Mouse (Mus musculus) retina, postnatal 1 day (tissue): ENCODE measurements around the gene Scube1.

ENCODE experiments used
- DNase-seq: peaks from one replicate; pipeline ENCODE4 v3.0.0-alpha.2; 2012

Scube1 gene

DNA sequence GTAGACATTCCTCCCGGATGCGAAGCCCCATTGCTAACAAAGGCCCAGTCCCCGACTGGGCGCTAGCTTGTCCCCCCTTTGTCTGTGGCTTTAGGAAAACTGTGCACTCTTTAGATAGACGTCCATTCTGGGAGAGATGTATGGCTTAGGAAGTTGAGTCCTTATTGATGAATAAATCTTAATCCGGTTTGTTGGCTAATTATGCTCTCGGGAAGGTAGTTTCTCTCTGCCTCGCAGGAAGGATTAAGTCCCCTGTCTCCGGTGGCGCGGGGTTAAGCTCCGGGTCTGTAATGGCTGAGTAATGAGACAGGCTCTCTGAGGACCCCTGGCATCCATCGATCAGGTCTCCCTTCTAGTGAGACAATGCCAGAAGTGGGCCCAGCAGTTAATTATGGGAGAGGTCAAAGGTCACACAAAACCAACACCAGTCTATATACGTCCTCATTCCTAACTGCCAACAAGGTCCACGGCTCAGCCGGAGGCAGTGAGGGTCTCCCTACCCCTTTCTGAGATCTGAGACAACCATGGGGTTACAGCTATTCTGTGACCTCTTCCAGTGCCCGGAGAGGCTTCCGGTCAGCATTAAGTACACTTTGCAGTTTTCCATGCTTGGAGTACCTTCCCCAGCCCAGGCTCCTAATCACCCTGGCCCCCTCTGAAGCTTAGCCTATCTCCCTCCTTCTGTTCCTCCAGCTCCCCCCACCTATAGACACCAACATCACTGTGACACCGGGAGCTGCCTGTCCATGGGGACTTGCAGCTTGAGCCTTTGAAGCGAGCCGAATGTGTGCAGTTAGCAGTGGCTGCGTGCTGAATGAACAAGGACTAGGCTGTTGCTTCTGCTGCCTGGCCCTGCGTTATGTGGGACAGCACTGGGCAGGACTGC lies 14.7 kb downstream of the Scube1 start:
- peak; percentile 63 for DNase-seq

DNA sequence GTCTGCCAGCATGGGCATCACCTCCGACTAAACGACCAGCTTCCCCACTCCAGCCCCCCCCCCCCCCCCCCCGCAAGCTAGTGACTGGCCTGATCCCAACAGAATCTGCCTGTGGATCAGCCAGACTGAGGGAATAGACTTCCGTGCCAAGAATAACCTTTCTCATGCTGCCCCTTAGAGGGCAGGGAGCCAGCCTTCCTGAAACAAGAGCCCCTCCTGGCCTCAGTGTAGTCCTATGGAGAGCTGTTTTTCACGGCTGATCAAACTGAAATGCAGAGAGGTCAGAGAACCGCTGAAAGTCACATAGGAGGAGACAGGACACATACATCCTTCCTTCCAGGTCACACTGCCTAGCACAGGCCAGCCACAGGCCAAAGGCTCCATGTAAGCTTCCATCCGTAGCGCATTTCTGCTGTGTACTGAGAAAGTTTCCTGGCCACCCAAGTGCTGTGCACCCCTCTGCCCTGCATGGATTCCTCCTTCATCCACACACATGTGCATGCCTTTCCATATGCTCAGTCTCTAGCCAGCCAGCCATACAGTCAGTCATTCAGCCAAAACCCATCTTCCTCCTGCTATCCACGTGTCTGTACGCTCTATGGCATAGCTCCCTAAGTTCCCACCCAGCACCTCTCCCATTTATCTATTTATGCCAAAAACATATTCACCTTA lies 18.2 kb downstream of the Scube1 start:
- DNase-seq = no peak

DNA sequence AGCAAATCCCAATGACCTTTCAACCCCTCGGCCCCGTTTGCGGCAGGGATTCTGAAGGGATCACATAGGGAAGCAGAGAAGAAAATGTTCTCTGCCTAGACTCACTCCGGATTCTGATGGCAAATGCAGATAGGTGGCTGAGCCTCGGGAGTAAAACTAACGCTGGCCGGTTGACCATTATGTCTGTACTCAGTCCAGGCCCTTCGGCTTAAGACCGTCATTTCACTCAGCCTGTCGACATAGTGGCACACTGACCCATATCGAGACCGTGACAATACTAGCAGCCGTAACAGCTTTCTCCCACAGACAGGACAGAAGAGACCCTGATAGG lies 24.3 kb downstream of the Scube1 start:
- DNase-seq = no peak

DNA sequence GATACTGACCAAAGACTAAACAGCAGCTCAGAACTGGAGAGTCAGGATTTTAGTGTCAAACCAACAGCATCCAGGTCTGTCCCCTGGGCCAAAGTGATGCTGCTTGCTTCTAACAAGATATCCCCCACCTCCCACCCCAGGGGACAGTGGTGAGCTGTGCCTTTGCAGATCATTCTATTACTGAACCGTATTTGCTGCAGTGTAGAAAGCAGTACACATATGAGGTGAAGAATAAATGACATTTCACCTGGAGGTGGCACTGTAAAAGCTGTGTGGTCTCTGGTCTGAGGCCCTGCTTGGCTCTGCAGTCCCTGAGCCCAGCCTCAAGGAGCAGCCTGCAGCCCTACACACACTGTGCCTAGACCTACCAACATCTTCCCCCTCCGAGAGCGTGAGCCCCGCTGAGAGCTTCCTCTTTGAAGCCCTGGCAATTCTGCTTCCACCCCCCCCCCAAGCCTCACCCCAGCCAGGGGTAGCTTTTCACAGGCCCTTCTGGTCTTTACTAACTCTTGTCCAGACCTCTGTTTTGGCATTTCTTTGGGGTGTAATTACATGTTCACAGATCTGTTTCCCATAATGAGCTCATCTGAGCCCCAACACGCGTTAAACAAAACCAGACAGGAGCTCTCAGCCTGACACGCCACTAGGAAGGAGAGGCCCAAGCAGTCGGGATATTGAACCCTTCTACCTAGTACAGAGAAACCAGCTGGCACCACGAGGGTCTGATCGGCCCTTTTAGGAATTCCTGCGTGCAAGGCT lies 24.8 kb downstream of the Scube1 start:
- peak; percentile 32 for DNase-seq

DNA sequence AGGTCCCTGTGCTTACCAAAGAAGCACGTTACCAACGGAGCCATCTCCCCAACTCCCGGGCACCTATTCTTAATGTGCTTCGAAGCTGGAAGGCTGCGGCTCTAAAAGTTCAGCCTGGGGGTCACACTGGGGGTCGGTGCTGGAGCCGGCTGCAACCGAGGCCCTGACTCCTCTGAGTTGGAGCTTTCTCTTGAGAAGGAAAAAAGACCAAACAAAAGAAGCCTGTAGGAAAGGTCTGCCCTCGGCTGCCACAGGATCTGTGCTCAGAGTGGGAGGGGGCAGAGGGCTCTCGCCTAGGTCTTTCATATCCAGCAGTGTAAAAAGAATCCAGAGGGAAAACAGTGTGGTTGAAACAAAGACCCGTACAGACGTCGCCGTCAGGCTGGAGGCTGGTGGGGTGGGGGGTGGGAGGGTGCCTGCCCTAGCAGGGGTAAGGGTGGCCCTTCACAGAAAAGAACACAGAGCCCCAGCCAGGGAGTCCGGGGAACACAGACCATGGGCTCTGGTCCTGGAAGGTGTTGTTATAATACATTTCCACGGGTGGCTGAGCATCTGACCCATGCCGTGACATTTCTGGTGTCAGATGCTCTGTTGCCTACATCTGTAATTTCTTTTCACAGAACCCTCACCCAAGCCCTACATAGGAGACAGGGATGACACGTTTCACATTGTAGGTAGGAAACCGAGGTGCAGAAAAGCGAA lies 25.5 kb downstream of the Scube1 start:
- peak; percentile 22 for DNase-seq

DNA sequence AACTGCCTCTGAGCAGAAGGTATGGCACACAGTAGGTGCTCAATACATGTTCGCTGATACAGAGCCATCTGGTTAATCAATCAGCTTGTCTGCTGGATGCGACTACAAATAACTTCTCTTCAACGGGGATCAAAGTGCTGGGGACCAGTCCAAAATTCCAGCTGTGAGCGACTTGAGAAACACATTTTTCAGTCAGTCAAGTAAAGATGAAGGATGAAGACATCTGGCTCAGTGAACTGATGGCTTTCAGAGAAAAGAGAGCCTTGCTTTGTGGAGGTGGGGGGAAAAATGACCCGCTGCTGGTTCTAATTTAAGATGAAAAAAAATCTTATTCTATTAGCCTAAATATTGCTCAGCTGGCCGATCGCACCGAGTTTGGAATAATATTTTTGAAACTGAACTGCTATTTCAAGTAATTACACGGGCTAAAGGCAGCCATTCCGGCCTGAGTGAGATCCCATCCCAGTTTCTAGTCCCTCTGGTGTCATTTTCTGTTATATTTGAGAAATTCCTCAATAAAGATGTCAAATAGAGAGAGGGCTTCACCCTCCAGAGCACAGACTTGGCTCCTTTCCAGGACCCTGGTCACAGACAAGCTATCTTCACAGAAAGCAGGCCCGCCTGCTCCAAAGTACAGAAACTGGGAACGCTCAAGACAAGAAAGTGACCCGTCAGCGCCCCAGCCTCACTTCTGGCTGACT lies 28.0 kb downstream of the Scube1 start:
- DNase-seq = peak; percentile 29

DNA sequence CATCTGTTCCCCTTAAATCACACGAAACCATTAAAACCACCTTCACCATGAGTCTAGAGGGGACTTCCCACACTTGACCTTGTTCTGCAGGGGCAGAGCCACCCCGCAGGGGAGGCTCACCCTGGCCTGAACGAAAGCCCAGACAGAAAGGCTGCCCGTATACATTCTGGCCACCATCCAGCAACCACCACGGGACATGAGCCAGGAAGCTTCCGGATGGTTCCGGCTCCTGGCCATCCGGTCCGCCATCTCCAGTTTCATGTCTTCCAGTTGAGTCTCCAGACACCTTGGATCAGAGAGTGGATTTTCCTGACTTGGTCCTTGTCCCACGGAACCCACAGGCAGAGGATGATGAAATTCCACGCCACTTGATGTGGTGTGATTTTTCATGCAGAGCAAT lies 29.7 kb downstream of the Scube1 start:
- no peak for DNase-seq

DNA sequence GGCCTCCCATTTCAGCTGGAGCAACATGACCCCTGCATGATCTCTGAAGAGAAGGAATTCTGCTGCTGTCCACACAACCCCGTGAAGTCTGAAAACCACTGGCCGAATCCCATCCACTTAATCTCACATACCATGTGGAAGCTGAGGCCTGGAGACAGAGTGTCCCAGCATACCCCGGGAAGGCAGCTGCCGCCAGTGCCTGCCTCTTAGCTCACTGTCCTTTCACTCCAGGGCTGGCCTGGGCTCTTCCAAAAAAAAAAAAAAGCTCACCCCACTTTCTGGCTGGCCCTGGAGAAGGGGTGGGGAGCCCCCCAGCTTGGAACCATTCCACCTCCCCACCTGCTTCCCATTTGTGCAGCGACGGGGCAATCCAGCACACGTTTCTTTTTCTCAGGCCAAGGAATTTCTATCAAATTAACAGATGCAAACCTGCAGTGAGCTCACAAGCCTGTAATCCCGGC lies 32.9 kb downstream of the Scube1 start:
- no peak for DNase-seq

DNA sequence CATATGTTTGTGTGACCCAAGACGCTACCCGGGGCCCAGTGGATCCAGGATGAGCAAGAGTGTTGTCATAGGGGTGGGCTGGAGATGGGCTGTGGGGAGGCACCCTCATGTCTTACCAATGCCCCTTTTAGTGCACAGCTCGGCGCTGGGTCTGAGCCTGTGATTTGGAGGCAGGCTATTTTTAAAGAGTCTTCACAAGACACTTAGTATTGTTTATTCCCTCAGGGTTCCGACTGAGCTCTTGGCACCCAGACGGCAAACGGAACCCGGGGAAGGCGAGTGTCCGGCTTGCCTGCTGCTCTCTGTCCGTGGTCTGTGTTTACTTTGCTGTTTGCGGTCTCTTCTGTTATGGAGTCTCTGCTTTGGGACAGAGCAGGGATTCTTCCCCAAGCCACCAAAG lies 34.9 kb downstream of the Scube1 start:
- DNase-seq = no peak

DNA sequence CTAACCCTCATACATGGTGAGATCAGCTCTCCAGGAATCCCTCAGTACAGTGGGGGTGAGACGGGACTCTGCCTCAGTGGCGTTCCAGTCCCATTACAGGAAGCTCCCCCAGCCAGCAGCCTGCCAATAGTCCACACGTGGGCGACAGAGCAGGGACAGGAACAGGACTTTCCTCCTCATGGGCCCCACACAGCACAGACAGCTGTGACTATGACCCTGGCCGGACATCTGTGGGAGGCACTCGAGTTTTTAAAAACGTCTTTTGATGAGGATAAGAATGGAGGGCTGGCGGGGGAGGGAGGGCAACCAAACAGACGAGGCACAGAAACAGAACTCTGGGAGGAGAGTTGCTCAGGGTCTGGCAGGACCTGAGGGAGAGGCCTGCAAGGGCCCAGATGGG lies 38.2 kb downstream of the Scube1 start:
- no peak for DNase-seq

DNA sequence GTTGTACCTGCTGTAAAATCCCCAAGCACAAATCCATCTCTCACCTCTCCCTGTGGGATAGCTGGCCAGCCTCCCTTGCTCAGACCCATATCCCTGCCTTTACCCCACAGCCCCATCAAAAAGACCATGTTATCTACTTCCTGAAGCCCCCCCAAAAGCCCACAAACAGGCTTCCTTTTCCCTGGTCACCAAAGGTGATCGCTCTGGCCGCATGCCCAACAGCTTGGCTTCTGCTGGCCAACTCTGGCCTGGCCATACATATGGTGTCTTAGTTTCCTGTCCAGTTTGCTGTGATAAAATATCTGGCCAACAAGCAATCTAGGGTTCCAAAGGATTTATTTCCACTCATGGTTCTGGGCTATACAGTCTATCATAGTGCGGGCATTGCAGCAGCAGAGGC lies 38.9 kb downstream of the Scube1 start:
- DNase-seq = no peak

DNA sequence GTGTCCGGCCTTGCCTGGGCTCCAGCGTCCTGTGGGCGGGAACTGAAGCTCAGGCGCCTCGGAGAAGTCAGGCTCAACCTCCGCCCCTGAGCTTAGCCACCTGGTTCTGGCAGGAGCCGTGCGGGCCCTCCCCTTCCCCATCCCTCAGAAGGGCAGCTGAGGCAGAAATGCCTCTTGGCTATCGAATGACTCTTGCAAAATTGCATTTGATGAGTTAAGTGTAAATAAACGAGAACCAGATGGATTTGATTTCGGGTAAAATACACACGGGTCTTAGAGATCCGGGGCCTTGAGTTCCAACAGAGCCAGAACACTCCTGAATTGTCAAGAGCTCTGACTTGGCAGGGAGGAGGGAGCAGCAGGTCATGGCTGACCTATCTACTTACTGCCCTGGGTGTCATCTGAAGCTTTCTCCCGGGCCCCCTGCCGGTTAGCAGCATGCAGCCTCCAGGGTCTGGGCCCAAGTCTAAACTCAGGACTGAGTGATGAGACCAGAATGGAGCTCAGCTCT lies 41.7 kb downstream of the Scube1 start:
- DNase-seq = no peak

DNA sequence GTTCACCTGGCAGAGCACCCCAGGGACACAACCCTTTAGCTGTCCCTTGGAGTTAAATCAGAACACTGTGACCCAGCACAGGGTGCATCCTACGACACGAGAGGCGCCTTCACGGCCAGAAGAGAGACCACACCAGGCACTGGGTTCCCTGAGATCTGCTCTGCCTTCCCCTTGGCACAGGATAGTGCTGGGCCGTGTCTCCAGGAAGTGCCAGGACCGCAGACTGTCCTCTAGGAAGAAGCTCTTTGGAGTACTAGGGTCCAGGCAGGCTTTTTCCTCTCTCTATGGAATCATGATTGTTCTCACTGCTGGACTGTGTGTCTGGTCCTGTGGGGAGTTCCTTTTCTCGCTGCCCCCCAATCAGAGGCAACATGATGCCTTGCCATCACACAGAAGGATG lies 44.5 kb downstream of the Scube1 start:
- no peak for DNase-seq

DNA sequence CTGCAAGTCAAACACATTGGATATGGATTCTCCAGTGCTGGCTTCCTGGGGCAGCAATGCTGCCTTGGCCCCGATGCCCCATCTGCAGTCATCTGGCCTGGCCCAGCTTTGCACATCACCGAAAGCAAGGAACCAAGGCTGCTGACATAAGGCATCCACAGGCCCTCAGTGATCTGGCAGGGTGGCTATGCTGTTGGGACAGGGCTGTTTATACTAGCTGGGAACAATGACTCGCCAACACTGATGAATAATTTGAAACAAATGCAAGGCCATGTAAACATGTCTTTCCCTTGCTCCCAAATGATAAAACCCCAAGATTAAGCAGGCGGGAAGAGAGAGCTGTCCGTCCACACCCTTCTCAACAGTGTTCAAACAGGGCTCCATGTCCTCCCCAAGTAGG lies 45.1 kb downstream of the Scube1 start:
- DNase-seq = no peak

DNA sequence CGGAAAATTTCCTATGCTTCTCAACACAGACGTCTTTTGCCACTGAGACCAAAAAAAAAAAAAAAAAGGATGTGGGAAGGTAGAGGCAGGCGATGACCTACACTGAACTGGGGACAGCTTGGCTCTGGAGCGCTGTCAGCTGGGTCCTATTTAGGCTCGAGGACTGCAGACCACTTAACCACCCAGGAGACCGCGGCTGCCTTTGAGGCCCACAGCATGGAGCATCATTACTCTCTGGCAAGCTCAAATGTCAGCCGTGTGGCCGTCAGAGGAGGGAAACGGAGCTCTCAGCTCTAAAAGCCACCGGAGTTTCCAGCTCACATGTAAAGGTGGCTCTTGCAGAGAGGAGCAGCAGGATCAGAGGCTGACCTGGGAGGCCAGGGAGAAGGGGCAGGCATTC lies 46.2 kb downstream of the Scube1 start:
- peak; percentile 47 for DNase-seq

DNA sequence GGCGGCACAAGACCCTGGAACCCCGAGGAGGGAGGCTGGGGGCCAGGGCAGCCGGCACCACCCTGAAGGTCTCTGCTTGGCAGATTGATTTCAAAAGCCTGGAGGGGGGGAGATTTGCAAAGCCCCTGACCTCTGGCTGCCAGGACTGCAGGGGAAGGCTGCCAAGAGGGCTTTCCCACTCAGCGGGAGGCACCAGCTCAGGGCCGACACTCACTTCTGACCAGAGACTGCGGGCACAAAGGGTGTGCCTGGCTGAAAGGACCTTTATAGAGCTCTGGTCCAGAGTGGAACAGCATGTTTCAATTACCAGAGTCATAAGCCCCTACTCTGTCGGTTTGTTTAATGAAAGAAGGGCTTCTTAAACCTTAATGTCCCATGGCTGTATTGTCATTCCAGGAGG lies 46.7 kb downstream of the Scube1 start:
- DNase-seq = peak; percentile 62

DNA sequence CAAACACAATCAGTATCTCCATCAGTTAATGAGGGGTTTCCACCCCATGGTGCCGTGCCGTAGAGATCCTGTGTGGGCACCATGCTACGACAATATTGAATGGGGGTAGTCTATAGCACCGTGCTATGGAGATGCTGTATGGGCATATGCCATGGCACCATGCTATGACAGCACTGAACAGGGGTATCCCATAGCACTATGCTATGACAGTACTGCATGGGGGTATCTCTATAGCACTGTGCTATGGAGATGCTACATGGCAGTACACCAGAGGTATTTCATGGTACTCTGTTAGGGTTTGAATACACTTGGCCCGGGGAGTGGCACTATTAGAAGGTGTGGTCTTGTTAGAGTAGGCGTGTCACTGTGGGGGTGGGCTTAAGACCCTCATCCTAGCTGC lies 47.7 kb downstream of the Scube1 start:
- DNase-seq = no peak

DNA sequence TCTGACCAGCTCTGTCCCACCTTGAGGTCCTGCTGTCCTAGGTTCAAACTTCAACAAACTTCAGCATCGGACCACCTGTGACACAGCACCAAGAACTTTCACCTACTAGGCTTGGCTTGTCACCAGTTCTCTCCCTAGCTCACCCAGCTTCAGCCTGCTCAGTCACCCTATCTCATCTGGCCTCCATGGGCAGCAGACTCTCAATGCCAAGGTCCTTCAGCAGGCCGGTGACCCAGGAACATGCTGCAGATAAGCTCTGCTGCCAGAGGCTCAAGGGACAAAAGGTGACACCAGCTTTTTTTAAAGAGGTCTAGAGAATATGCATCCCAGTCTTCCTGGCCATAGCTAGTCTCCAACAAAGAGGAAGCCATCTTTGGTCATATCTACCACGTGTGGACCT lies 48.5 kb downstream of the Scube1 start:
- DNase-seq = no peak

DNA sequence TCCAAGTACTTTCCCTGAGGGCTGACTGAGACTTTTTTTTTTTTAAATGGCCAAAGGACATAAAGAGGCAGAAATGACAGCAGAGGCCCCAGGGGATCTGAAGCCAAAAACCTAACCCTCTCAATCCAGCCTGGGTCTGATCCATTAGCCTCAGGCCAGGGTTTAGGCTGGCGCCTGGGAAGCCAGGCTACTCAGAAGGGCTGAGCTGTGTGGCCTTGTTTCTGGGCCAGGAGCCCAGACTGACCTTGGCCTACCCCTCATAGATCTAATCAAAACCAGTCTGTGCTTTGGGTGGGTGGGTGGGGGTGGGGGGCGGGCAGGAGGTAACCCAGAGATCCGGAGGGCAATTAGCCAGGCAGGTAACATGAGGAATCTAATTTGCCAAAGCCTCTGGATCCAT lies 51.2 kb downstream of the Scube1 start:
- DNase-seq = peak; percentile 22

DNA sequence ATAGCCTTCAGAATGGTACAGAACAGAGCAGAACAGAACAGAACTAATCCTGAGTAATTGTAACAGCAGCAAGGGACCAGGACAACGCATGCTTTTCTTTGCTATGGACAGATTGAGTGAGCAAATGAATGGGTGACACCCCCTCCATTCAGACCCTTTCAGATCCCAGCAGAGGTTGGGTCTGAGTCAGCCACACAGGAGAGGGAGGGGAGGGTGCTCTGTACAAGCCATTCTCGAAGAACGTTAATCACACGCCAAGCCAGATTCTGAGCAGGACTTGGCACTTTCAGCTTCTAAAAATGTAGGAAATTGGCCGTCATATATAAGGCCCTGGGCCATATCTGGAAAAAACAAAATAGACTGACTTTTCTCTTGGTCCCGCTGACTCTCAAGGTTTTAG lies 57.3 kb downstream of the Scube1 start:
- no peak for DNase-seq

DNA sequence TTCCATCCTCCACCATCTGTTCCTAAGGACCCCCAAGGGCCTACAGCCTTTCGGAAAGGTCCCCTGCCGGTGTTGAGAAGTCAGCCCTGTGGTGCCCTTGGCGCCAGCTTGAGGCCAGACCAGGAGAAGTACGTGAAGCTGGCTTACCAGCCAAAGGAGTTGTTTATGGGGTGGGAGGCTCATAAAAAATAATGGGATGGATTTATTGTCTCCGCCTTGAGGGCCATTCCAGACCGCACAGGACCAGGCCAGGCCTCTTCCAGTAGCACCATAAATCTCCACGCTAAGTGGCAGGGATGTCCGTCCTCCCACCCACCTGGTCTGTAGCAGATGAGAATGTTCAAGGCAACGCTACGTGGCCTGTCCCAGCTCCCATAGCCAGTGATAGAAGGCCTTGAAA lies 58.4 kb downstream of the Scube1 start:
- DNase-seq = no peak

DNA sequence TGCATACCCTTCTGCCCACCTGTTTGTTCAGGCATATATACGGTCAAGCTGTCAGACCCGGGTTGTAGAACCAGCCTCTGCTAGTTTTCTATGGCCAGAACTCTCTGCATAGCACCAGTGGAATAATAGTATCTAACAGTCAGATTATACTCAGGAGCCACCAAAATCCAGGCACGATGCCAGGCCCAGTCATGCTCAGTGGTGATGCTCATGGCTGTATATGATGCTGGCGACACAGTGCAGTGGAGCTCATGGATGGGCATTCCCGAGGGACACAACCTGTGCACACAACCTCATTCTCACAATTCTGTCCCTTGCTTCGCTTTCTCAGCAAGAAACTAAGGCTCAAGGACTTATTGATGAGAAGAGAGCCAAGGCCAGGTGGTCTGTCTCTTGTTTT lies 58.8 kb downstream of the Scube1 start:
- no peak for DNase-seq
